Mouse (Mus musculus): Measurements from ENCODE around the gene Fam221b. TPM values are rescaled to one million over a fixed set of nuclear protein-coding genes. Genes with fewer than 3 reads are reported as not detected.

Fam221b gene
- polyA plus RNA-seq, 1 experiment from 2014 or later: 1.6 TPM

- Histone ChIP-seq H3K4me3 (ENCODE audit: low read depth, low read length) (no peak overlapping the region), H3K36me3 (ENCODE audit: control insufficient read depth, insufficient read depth, low read length) (no peaks in the 10 kb centered on the region), H3K4me1 (ENCODE audit: control insufficient read depth, insufficient read depth, low read length) (no peaks in the 10 kb centered on the region), H3K27me3 (ENCODE audit: control insufficient read depth, insufficient read depth, low read length) (no peaks in the 10 kb centered on the region), H3K9me3 (ENCODE audit: control insufficient read depth, low read length) (no peaks in the 10 kb centered on the region), H3K27ac (ENCODE audit: low read depth, low read length) (no peak overlapping the region), H3K4me2 (ENCODE audit: low read depth, low read length) (no peak overlapping the region), H3K9ac (replicated peaks; ENCODE audit: low read depth, low read length) (no peak overlapping the region)
- no peak; the same call in 1 of the 2 replicates for ATAC-seq (ENCODE audit: low read depth)
- 33% methylated on average over 9 of the region's 9 CpGs for WGBS
Observed at GRCm38 (mm10) chr4:43695249-43695671, 26.3 kb upstream of the Fam221b start.

- Histone ChIP-seq H3K36me3 (ENCODE audit: control insufficient read depth, insufficient read depth, low read length) (peaks cover 3% of the 10 kb centered on the region; the same call in 1 of the 2 replicates), H3K27me3 (ENCODE audit: control insufficient read depth, insufficient read depth, low read length) (no peaks in the 10 kb centered on the region), H3K4me2 (ENCODE audit: low read depth, low read length) (no peak overlapping the region), H3K4me3 (ENCODE audit: low read depth, low read length) (no peak overlapping the region), H3K9me3 (ENCODE audit: control insufficient read depth, low read length) (no peaks in the 10 kb centered on the region), H3K9ac (replicated peaks; ENCODE audit: low read depth, low read length) (no peak overlapping the region), H3K4me1 (ENCODE audit: control insufficient read depth, insufficient read depth, low read length) (no peaks in the 10 kb centered on the region), H3K27ac (ENCODE audit: low read depth, low read length) (no peak overlapping the region)
- WGBS: 90% methylated on average over 1 of the region's 1 CpGs
- no peak for ATAC-seq (ENCODE audit: low read depth)
Observed at GRCm38 (mm10) chr4:43694439-43695248, 25.7 kb upstream of the Fam221b start.

- Histone ChIP-seq H3K4me1 (ENCODE audit: control insufficient read depth, insufficient read depth, low read length) (no peaks in the 10 kb centered on the region), H3K4me3 (ENCODE audit: low read depth, low read length) (no peak overlapping the region), H3K4me2 (ENCODE audit: low read depth, low read length) (no peak overlapping the region), H3K9me3 (ENCODE audit: control insufficient read depth, low read length) (no peaks in the 10 kb centered on the region), H3K27me3 (ENCODE audit: control insufficient read depth, insufficient read depth, low read length) (no peaks in the 10 kb centered on the region), H3K27ac (ENCODE audit: low read depth, low read length) (no peak overlapping the region), H3K36me3 (ENCODE audit: control insufficient read depth, insufficient read depth, low read length) (peaks cover 9% of the 10 kb centered on the region), H3K9ac (replicated peaks; ENCODE audit: low read depth, low read length) (no peak overlapping the region)
- ATAC-seq (ENCODE audit: low read depth): no peak
- WGBS: 83% methylated on average over 5 of the region's 5 CpGs
Observed at GRCm38 (mm10) chr4:43693806-43694241, 24.9 kb upstream of the Fam221b start.

GRCm38 (mm10) chr4:43691026-43691425, 22.1 kb upstream of the Fam221b start:
- Histone ChIP-seq H3K36me3 (ENCODE audit: control insufficient read depth, insufficient read depth, low read length) (peaks cover 22% of the 10 kb centered on the region), H3K27me3 (ENCODE audit: control insufficient read depth, insufficient read depth, low read length) (no peaks in the 10 kb centered on the region), H3K4me3 (ENCODE audit: low read depth, low read length) (no peak overlapping the region), H3K27ac (ENCODE audit: low read depth, low read length) (no peak overlapping the region), H3K4me1 (ENCODE audit: control insufficient read depth, insufficient read depth, low read length) (no peaks in the 10 kb centered on the region), H3K9me3 (ENCODE audit: control insufficient read depth, low read length) (no peaks in the 10 kb centered on the region), H3K4me2 (ENCODE audit: low read depth, low read length) (no peak overlapping the region), H3K9ac (replicated peaks; ENCODE audit: low read depth, low read length) (no peak overlapping the region)
- 87% methylated on average over 5 of the region's 5 CpGs for WGBS
- no peak for ATAC-seq (ENCODE audit: low read depth)

GRCm38 (mm10) chr4:43690021-43690420, 21.1 kb upstream of the Fam221b start:
- Histone ChIP-seq H3K9ac (replicated peaks; ENCODE audit: low read depth, low read length) (no peak overlapping the region), H3K27ac (ENCODE audit: low read depth, low read length) (no peak overlapping the region), H3K4me3 (ENCODE audit: low read depth, low read length) (no peak overlapping the region), H3K9me3 (ENCODE audit: control insufficient read depth, low read length) (no peaks in the 10 kb centered on the region), H3K36me3 (ENCODE audit: control insufficient read depth, insufficient read depth, low read length) (peaks cover 25% of the 10 kb centered on the region), H3K27me3 (ENCODE audit: control insufficient read depth, insufficient read depth, low read length) (no peaks in the 10 kb centered on the region), H3K4me1 (ENCODE audit: control insufficient read depth, insufficient read depth, low read length) (no peaks in the 10 kb centered on the region), H3K4me2 (ENCODE audit: low read depth, low read length) (no peak overlapping the region)
- no peak for ATAC-seq (ENCODE audit: low read depth)
- WGBS: 90% methylated on average over 17 of the region's 17 CpGs

GRCm38 (mm10) chr4:43679416-43680043, 10.6 kb upstream of the Fam221b start:
- 90% methylated on average over 7 of the region's 7 CpGs for WGBS
- H3K4me2 ChIP-seq (ENCODE audit: low read depth, low read length): no peak overlapping the region
- H3K4me1 ChIP-seq (ENCODE audit: control insufficient read depth, insufficient read depth, low read length): no peaks in the 10 kb centered on the region
- H3K36me3 ChIP-seq (ENCODE audit: control insufficient read depth, insufficient read depth, low read length): peaks cover 59% of the 10 kb centered on the region
- no peaks in the 10 kb centered on the region for H3K9me3 ChIP-seq (ENCODE audit: control insufficient read depth, low read length)
- no peak for ATAC-seq (ENCODE audit: low read depth)
- H3K27ac ChIP-seq (ENCODE audit: low read depth, low read length): no peak overlapping the region
- H3K27me3 ChIP-seq (ENCODE audit: control insufficient read depth, insufficient read depth, low read length): no peaks in the 10 kb centered on the region
- H3K4me3 ChIP-seq (ENCODE audit: low read depth, low read length): no peak overlapping the region
- no peak overlapping the region for H3K9ac ChIP-seq (replicated peaks; ENCODE audit: low read depth, low read length)

GRCm38 (mm10) chr4:43678541-43678940, 9.6 kb upstream of the Fam221b start:
- peaks cover 56% of the 10 kb centered on the region for H3K36me3 ChIP-seq (ENCODE audit: control insufficient read depth, insufficient read depth, low read length)
- no peak overlapping the region for H3K9ac ChIP-seq (replicated peaks; ENCODE audit: low read depth, low read length)
- H3K9me3 ChIP-seq (ENCODE audit: control insufficient read depth, low read length): no peaks in the 10 kb centered on the region
- no peaks in the 10 kb centered on the region for H3K27me3 ChIP-seq (ENCODE audit: control insufficient read depth, insufficient read depth, low read length)
- ATAC-seq (ENCODE audit: low read depth): no peak
- 94% methylated on average over 6 of the region's 6 CpGs for WGBS
- no peak overlapping the region for H3K27ac ChIP-seq (ENCODE audit: low read depth, low read length)
- no peaks in the 10 kb centered on the region for H3K4me1 ChIP-seq (ENCODE audit: control insufficient read depth, insufficient read depth, low read length)
- no peak overlapping the region for H3K4me3 ChIP-seq (ENCODE audit: low read depth, low read length)
- H3K4me2 ChIP-seq (ENCODE audit: low read depth, low read length): no peak overlapping the region

GRCm38 (mm10) chr4:43675608-43676007, 6.7 kb upstream of the Fam221b start:
- peaks cover 39% of the 10 kb centered on the region for H3K36me3 ChIP-seq (ENCODE audit: control insufficient read depth, insufficient read depth, low read length)
- no peak overlapping the region for H3K4me2 ChIP-seq (ENCODE audit: low read depth, low read length)
- no peak for ATAC-seq (ENCODE audit: low read depth)
- H3K9ac ChIP-seq (replicated peaks; ENCODE audit: low read depth, low read length): no peak overlapping the region
- no peaks in the 10 kb centered on the region for H3K27me3 ChIP-seq (ENCODE audit: control insufficient read depth, insufficient read depth, low read length)
- H3K4me1 ChIP-seq (ENCODE audit: control insufficient read depth, insufficient read depth, low read length): peaks cover 11% of the 10 kb centered on the region
- no peak overlapping the region for H3K27ac ChIP-seq (ENCODE audit: low read depth, low read length)
- WGBS: 82% methylated on average over 4 of the region's 4 CpGs
- no peak overlapping the region for H3K4me3 ChIP-seq (ENCODE audit: low read depth, low read length)
- no peaks in the 10 kb centered on the region for H3K9me3 ChIP-seq (ENCODE audit: control insufficient read depth, low read length)

- H3K4me3 ChIP-seq (ENCODE audit: low read depth, low read length): no peak overlapping the region
- H3K36me3 ChIP-seq (ENCODE audit: control insufficient read depth, insufficient read depth, low read length): peaks cover 34% of the 10 kb centered on the region
Observed at GRCm38 (mm10) chr4:43674974-43675373, 6.0 kb upstream of the Fam221b start.

More at GRCm38 (mm10) chr4:43674974-43675373, 6.0 kb upstream of the Fam221b start:
- peaks cover 15% of the 10 kb centered on the region for H3K4me1 ChIP-seq (ENCODE audit: control insufficient read depth, insufficient read depth, low read length)
- ATAC-seq (ENCODE audit: low read depth): no peak
- no peaks in the 10 kb centered on the region for H3K27me3 ChIP-seq (ENCODE audit: control insufficient read depth, insufficient read depth, low read length)
- no peaks in the 10 kb centered on the region for H3K9me3 ChIP-seq (ENCODE audit: control insufficient read depth, low read length)
- no peak overlapping the region for H3K4me2 ChIP-seq (ENCODE audit: low read depth, low read length)
- 86% methylated on average over 5 of the region's 5 CpGs for WGBS
- H3K9ac ChIP-seq (replicated peaks; ENCODE audit: low read depth, low read length): no peak overlapping the region
- no peak overlapping the region for H3K27ac ChIP-seq (ENCODE audit: low read depth, low read length)
